Mouse (Mus musculus) layer of hippocampus, postnatal 36 days (tissue): ENCODE data around the gene H60b. TPM values are rescaled to one million over a fixed set of nuclear protein-coding genes. Genes with fewer than 3 reads are reported as not detected.
"Not testable (repeated sequence)": the region's sequence is repeated elsewhere in the genome, so short reads cannot be mapped to it uniquely, and the experiment has no call there.

Source experiments
- DNase-seq, 2 experiments: peaks; one replicate each; pipeline ENCODE4 v3.0.0; 2022
- total RNA-seq, 2 experiments: library from RNA; stranded (reverse); gene quantifications; 2 replicates each; pipeline ENCODE4 v1.2.3; 2021

Gene H60b
- total RNA-seq, 2 experiments from 2014 or later, result not detected

DNA sequence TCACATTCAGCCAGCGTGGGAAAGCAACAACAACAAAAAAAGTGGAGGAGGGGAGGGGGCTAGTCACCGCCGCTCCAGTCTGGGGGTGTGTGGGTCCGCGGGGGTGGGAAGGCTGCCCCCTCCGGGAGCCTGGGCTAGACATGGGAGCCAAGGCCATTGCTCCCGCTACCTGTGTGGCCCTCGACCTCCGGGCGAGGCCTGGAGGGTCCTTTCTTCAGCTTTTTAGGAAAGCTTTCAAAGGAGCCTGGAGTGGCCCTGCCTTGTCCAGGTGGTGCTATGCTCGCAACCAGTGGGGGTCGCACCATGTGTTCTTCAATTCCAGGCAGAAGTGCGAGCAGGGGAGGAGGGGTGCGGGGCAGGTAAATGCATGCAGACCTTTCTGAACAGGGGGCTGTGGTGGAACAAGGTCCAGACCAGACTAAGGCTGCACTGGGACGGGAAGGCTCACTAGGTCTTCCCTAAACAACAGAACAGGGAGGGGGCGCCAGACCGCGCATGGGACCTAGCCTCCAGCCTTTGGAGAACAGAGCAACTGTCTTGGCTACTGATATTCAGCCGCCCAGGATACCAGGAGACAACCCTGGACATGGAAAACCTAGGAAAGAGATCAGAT lies 116.2 kb downstream of the H60b start:
- no peak for DNase-seq

DNA sequence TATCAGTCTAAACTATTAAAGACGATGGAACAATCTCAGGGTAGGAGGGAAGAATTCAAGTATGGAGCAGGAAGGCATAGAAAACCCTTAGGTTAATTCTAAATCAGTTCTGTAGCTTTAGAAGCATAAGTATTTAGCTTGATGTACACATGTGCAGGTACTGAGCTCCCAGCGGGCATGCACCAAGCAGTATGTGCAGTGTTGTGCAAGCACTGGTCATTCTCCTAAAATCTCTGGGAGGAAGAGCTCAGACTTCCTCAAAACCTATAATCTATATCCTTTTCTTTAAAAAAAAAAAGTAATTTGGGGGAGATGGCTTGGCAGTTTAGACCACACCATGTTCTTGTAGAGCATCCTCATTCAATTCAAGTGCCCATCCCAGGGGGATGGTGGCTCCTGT lies 120.1 kb downstream of the H60b start:
- DNase-seq, result not testable (repeated sequence)

- no peak for DNase-seq
Measured at GRCm38 (mm10) chr10:22282816-22283215, 124.4 kb downstream of the H60b start.

- DNase-seq, result no peak
Measured at GRCm38 (mm10) chr10:22295676-22296075, 137.3 kb downstream of the H60b start.

- DNase-seq, result no peak
Measured at GRCm38 (mm10) chr10:22297033-22297762, 138.8 kb downstream of the H60b start.

- DNase-seq, result no peak
Measured at GRCm38 (mm10) chr10:22297766-22298461, 139.5 kb downstream of the H60b start.

GRCm38 (mm10) chr10:22299324-22299723 lies 140.9 kb downstream of the H60b start:
- no peak for DNase-seq

- DNase-seq, result no peak
Measured at GRCm38 (mm10) chr10:22301641-22302040, 143.3 kb downstream of the H60b start.

DNA sequence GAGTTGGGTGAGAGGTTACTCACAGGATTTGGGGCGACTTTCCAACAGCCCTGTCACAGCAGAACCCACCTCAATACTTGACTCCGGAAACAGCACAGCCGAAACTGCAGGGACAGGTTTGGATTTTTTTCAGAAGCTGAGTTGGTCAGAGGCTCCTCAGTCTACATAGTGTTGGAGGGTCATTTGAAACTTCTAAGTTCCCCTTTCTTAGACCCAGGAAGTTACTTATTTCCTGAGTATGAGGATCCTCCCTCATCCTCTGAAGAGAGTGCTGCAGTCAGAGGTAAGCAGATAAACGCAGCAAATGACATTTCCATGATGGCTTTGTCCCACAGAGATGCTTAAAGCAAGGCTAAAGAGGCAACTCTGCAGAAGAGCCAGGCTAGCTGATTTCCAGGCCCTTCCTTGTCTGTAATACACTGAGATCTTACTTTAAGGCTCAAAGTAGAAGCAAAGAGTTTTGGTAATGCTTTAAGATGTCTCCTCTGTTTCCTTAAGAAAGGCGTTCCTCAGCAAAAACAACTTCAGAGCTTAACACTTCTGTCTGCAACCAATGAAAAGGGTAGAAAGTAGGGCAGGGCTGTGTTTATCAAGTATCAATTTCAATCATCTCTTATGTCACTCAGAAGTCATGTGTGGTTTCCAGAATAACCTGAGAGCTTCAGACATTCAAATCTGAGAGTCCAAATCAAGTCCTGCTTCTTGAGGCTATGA lies 144.1 kb downstream of the H60b start:
- DNase-seq, result no peak

DNA sequence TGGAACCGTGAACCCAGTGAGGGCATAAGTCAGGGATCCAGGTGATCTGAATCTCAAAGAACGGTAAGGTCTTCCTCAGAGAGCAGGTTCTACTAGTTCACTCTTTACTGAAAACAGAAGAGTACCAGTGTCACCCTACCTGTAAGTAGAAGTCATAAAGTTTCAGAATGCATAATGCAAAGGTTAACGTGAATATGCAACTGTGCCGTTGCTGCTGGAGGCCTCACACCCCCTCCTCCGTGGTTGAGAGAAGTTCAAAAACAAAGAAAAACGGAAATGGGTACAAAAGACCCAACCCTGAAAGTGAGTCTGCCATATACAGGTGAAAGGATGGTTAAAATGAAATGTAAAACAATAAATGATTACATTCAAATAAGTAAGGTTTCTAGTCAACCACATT lies 145.3 kb downstream of the H60b start:
- no peak for DNase-seq

DNA sequence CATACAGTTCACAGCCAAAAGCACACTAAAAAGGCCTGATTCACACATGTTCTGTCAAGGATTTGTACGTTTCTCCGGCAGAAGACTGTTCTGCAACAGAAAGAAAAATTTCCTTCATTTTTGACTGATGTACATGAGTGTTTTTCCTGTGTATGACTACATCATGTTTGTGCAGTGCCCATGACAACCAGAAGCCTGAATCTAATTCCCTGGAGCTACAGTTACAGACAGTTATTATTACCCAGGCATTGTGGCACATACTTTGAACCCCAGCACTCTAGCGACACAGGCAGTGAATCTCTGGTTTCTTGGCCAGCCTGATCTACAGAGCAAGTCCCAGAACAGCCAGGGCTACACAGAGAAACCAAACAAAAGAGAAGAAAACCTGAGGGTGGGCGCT lies 147.4 kb downstream of the H60b start:
- no peak for DNase-seq

DNA sequence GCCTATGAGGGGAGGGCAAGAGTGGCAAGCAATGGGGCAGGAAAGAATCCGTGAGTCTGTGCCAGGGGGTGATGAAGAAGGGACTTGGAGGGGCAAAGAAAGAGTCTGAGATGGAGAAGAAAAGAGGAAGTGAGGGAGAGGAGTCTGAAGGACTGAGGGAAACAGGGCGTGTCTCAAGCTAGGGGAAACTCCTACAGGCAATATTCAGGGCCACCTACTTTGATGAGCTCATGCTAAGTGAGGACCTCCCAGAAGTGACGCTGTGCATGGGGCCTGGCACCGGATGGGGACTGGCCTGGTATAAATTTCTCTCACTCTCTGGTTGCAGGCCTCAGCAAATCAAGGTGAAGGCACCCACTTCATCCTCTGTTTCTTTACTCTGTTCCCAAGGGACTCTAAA lies 148.1 kb downstream of the H60b start:
- no peak for DNase-seq

GRCm38 (mm10) chr10:22308221-22308620 lies 149.8 kb downstream of the H60b start:
- no peak for DNase-seq

- no peak for DNase-seq
Measured at GRCm38 (mm10) chr10:22322858-22323257, 164.5 kb downstream of the H60b start.

Other genes starting within 250 kb of the H60b start
- gene 4930444G20Rik, start 90.5 kb upstream of the H60b start, total RNA-seq, result not detected
- not detected for gene E030030I06Rik, start 9.3 kb upstream of the H60b start, total RNA-seq
- gene Raet1e, start within 50 bp of the H60b start, total RNA-seq, result not detected
- gene Raet1d, start 202.0 kb downstream of the H60b start, total RNA-seq, result not detected